Mouse (Mus musculus) erythroid progenitor cell, adult 5-6 weeks (primary cell): Measurements from ENCODE around the gene Htt. TPM values are rescaled to one million over a fixed set of nuclear protein-coding genes. Genes with fewer than 3 reads are reported as not detected.

Experiments used
- ATAC-seq: replicated peaks from 2 replicates; pipeline ENCODE4 v1.8.0; 2016; ENCODE audit warnings: moderate number of reproducible peaks, mild to moderate bottlenecking, moderate TSS enrichment, inconsistent platforms; ENCODE audit not compliant: poor library complexity, low FRiP score, severe bottlenecking
- total RNA-seq, 2 experiments: library from RNA; stranded (forward) in 1 of 2; stranded (reverse) in 1 of 2; fragments of 150-400 nt in 1 of 2; fragments of 186-747, 209-891 nt in 1 of 2; gene quantifications; 2 replicates each; pipeline versions ENCODE4 v1.2.3 to v1.2.4; 2015 to 2017; ENCODE audit warnings: low replicate concordance in 2 of 2

Gene Htt
- total RNA-seq, 2 experiments from 2014 or later: 31.8 to 38.6 TPM

- no peak for ATAC-seq
Measured at GRCm38 (mm10) chr5:34927648-34928047, 166.1 kb downstream of the Htt start.

GRCm38 (mm10) chr5:34930151-34930975 lies 168.8 kb downstream of the Htt start:
- peak; percentile 81 for ATAC-seq

GRCm38 (mm10) chr5:34931091-34931490 lies 169.6 kb downstream of the Htt start:
- ATAC-seq: peak; percentile 21

- ATAC-seq: 0 out of 2 replicates have a peak, but pooled peaks have one; percentile 7
Measured at GRCm38 (mm10) chr5:34931516-34932457, 170.2 kb downstream of the Htt start.

- ATAC-seq: no peak
Measured at GRCm38 (mm10) chr5:34932458-34932806, 170.9 kb downstream of the Htt start.

- ATAC-seq: no peak
Measured at GRCm38 (mm10) chr5:34933461-34933860, 171.9 kb downstream of the Htt start.

- ATAC-seq: no peak
Measured at GRCm38 (mm10) chr5:34941710-34942470, 180.3 kb downstream of the Htt start.

- no peak for ATAC-seq
Measured at GRCm38 (mm10) chr5:34943428-34943827, 181.9 kb downstream of the Htt start.

- ATAC-seq: peak; percentile 84
Measured at GRCm38 (mm10) chr5:34948861-34949760, 187.6 kb downstream of the Htt start, which contains the start of gene Rgs12. TSS of gene Rgs12 (plus strand) at chr5:34949445.

- no peak for ATAC-seq
Measured at GRCm38 (mm10) chr5:34949769-34950211, 188.2 kb downstream of the Htt start.

GRCm38 (mm10) chr5:34950486-34951160 lies 189.1 kb downstream of the Htt start:
- ATAC-seq: no peak

GRCm38 (mm10) chr5:34951161-34951834 lies 189.8 kb downstream of the Htt start:
- no peak for ATAC-seq

GRCm38 (mm10) chr5:34954508-34954907 lies 193.0 kb downstream of the Htt start:
- ATAC-seq: no peak

- peak; percentile 56; the same call in 1 of the 2 replicates for ATAC-seq
Measured at GRCm38 (mm10) chr5:34955630-34956029, 194.1 kb downstream of the Htt start.

GRCm38 (mm10) chr5:34956151-34956550 lies 194.6 kb downstream of the Htt start:
- ATAC-seq: no peak

- no peak for ATAC-seq
Measured at GRCm38 (mm10) chr5:34957015-34957414, 195.5 kb downstream of the Htt start.

- peak; percentile 65 for ATAC-seq
Measured at GRCm38 (mm10) chr5:34960021-34960420, 198.5 kb downstream of the Htt start.
